Mouse (Mus musculus) lung, adult 18-20 months (tissue): ENCODE measurements around the gene Trim80.

ENCODE experiments used
- DNase-seq, 2 experiments: peaks; one replicate each; pipeline ENCODE4 v3.0.0; 2022; ENCODE audit warnings: mixed read lengths in 2 of 2

Gene Trim80

GRCm38 (mm10) chr11:115439906-115440595 lies at the start of gene Trim80:
Trim80 (plus strand) TSS chr11:115440545.
- DNase-seq: no peak

GRCm38 (mm10) chr11:115391358-115391757 lies 49.0 kb upstream of the Trim80 start:
- DNase-seq: no peak

GRCm38 (mm10) chr11:115393721-115394325 lies 46.5 kb upstream of the Trim80 start:
- DNase-seq: no peak

GRCm38 (mm10) chr11:115398085-115398484 lies 42.3 kb upstream of the Trim80 start:
- no peak for DNase-seq

- DNase-seq: no peak
These were observed 40.2 kb upstream of the Trim80 start for GRCm38 (mm10) chr11:115400126-115400525.

- no peak for DNase-seq
These were observed 39.5 kb upstream of the Trim80 start for GRCm38 (mm10) chr11:115400630-115401391.

GRCm38 (mm10) chr11:115403338-115404124 lies 36.8 kb upstream of the Trim80 start, which contains the start of gene Mrpl58:
Mrpl58 (plus strand) TSS chr11:115403752.
- peak; percentile 86 for DNase-seq

GRCm38 (mm10) chr11:115405723-115406122 lies 34.6 kb upstream of the Trim80 start:
- DNase-seq: no peak

GRCm38 (mm10) chr11:115406858-115407401 lies 33.4 kb upstream of the Trim80 start:
- DNase-seq: no peak

GRCm38 (mm10) chr11:115408266-115408920 lies 32.0 kb upstream of the Trim80 start:
- no peak for DNase-seq

GRCm38 (mm10) chr11:115409556-115409955 lies 30.8 kb upstream of the Trim80 start:
- DNase-seq: no peak

- DNase-seq: peak; percentile 96 to 97
These were observed 20.7 kb upstream of the Trim80 start, which contains the start of the genes Atp5h and Kctd2 for GRCm38 (mm10) chr11:115419531-115420237. Atp5h (minus strand) TSS chr11:115419962. Kctd2 (plus strand) TSS chr11:115420128.

GRCm38 (mm10) chr11:115420336-115421190 lies 19.8 kb upstream of the Trim80 start:
- peak; percentile 72 to 75 for DNase-seq

GRCm38 (mm10) chr11:115421328-115421727 lies 19.0 kb upstream of the Trim80 start:
- no peak for DNase-seq

GRCm38 (mm10) chr11:115421972-115422371 lies 18.4 kb upstream of the Trim80 start:
- DNase-seq: no peak

- no peak for DNase-seq
These were observed 17.3 kb upstream of the Trim80 start for GRCm38 (mm10) chr11:115423091-115423490.

- DNase-seq: no peak
These were observed 15.7 kb upstream of the Trim80 start for GRCm38 (mm10) chr11:115424666-115425065.

- no peak for DNase-seq
These were observed 14.7 kb upstream of the Trim80 start for GRCm38 (mm10) chr11:115425671-115426070.

- peak; percentile 68 to 81 for DNase-seq
These were observed 12.6 kb upstream of the Trim80 start for GRCm38 (mm10) chr11:115427482-115428331.
